Mouse (Mus musculus): ENCODE data around the gene Pappa.

Gene Pappa

DNA sequence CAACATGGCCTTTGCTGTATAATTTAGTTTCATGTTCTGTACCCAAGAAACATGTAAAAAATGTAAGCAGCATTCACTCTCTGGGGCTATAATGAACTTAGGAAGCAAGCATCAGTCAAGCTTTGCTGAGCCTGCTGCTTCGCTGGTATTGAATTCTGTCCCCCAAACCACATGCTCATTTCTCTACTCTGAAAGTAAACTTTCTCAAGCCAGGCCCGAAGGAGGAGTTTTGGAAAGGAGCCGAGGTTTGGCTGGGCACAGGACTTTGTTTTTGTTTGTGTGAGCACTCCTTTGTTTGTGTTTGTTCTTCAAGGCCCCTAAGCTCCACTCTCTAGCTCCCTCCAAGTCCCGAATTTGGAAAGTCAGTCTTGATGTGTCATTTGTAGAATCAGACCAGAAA, 148.3 kb downstream of the Pappa start:
- no peak for DNase-seq (ENCODE audit: low read depth)

GRCm38 (mm10) chr4:65273299-65273851, 149.4 kb downstream of the Pappa start:
- no peak for DNase-seq (ENCODE audit: low read depth)

DNA sequence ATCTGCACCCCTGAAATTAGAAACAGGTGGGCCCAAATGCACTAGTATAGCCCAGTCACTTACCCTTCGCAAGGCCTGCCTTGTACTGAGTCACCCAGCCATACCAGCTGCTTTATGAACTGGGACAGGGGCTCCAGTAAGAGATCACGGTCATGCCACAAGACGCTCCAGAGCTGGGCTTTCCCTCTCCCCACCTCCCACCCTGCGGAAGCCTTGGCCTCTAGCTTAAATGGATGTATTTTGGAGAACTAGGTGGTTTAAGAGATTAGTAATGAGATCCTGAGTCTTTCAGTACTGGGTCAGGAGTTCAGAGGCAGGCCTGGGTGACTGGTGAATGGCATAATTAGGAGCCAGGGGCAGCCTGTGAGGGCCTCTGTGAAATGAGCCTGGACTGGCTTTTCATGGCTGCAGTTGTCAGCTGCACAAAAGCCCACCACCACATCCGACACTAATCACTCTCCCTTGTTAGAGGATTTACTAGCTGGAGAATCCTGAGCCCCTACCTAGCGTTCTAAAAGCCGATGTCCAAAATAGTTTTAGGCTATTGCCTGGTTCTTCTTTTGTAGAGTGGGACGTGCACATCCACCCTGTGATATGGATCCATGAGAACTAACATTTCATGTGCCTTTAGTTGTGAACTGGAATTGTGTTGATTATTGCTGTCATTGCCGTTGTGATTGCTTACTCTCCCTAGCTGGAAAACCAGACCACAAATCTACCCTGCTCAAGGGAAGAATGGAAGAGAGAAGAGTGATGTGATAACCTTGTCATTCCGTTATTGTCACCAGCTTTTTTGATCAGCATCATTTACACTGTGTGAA, 154.7 kb downstream of the Pappa start:
- no peak for DNase-seq (ENCODE audit: low read depth)

GRCm38 (mm10) chr4:65279272-65279653, 155.3 kb downstream of the Pappa start:
- no peak for DNase-seq (ENCODE audit: low read depth)

GRCm38 (mm10) chr4:65279979-65280677, 156.2 kb downstream of the Pappa start:
- DNase-seq (ENCODE audit: low read depth): no peak

DNA sequence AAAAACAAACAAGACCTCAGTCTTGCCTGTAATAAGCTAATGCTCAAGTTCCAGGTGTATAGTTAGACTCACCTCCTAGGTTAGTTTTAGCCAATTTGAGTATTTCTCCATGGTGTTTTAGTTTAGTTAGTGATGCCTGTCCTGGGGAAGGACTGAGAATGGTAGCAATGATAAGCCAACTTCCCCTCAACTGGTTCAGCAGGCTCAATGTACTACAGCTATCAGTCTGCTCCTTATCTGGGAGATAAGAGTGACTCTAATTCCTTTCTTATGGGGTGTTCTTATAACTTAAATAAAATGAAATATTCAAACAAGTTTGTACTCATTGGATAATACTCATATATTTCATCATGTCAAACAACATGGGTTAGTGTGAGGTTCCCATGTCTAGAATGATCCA, 156.9 kb downstream of the Pappa start:
- no peak for DNase-seq (ENCODE audit: low read depth)

DNA sequence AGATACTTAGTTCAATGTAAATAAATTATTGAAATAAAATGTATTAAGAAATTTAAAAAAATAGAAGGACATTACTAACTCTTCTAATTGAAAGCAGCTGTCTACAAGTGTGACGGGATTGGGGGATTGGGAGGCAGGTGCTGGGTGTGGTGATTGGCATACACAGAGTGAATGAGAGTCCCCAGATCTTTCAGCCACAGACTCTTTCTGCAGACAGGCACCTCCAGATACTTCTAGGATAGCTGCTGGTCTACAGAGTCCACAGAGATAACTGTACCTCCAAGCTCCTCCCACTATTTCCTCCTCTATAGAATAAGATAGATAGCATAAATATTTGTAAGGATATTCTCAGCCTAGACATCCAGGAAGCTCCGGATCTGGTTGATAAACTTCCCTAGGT, 159.6 kb downstream of the Pappa start:
- no peak for DNase-seq (ENCODE audit: low read depth)

DNA sequence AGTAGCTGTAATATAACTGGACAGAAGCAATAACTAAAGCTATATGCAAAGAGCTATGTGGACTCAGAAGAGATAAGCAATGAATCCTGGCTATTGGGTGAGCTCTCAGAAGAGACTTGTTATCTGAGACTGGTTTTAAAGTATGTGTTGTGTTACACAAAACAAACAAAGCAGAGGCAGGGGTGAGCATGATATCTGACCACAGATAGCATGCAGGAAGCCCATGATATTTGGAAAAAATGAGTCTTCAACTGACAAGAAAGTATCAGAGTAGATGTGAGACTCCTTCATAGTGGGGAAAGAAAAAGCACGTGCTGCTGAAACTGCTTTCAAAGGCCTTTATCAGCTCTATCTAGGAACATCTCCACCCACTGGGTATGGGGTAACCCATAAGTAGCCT, 161.2 kb downstream of the Pappa start:
- DNase-seq (ENCODE audit: low read depth): no peak

DNA sequence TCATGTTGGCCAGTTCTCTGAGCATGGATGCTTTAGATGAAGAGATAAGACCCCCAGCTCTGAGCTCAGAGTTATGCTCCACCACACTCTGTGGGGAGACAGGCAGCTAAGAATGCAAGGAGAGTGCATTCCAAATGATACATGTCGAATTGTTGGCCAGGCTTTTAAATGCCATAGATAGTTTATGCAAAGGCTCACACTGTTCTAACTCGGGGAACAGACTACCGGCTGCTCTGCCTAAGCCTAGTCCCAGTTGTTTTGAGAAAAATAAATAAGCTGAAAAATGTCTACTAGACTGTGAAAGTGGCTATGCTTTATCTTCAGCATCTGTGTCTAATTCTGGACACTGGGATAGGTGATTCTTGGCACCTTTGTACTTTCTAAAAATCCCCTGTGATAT, 165.3 kb downstream of the Pappa start:
- DNase-seq (ENCODE audit: low read depth): no peak

- no peak for DNase-seq (ENCODE audit: low read depth)
Observed at GRCm38 (mm10) chr4:65295741-65296140, 171.8 kb downstream of the Pappa start.

GRCm38 (mm10) chr4:65296356-65296967, 172.5 kb downstream of the Pappa start:
- no peak for DNase-seq (ENCODE audit: low read depth)

GRCm38 (mm10) chr4:65296968-65297499, 173.1 kb downstream of the Pappa start:
- no peak for DNase-seq (ENCODE audit: low read depth)

DNA sequence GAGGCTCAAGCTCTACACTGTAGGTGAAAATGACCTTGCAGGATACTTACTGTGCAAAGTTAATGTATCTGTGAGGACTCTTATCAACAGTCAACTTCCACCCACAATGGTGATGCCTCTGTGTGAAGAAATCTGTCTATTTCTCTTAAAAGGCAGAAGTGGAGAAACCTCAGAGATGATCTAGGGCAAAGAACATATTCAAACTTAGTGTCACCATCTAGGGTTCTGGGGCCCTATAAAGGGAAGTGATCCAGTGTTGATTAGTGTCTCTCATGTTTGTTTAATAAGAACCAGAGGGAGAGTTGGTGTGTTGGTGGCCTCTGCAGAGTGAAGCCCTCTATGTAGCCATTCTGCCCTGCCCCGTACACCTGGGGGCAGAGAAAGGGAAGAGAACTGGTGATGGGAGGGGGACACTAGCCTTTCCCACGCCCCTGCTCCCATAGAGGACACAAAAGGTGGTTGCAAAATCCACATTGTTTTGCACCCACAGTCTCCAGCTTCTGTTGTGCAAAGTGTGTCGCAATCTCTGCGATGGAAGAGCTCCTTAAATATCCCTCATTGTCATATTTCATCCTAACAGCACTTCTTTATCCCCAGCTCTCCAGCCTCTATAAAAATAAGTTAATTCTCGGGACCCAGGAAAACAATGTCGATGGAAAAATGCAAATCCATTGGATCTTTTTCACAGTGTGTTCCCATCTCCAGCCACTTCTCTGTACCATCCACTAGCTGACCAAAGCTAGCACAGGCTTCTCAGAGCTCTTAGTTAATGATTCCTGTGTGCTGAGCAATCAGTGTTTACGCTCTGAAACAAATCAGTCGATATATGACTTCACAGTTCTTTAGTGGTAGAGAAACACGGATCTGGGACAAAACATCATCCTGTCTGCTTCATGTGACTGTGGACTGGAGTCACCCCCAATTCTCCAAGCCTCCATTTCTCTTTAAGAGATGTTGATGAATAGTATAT, 174.5 kb downstream of the Pappa start:
- no peak for DNase-seq (ENCODE audit: low read depth)

DNA sequence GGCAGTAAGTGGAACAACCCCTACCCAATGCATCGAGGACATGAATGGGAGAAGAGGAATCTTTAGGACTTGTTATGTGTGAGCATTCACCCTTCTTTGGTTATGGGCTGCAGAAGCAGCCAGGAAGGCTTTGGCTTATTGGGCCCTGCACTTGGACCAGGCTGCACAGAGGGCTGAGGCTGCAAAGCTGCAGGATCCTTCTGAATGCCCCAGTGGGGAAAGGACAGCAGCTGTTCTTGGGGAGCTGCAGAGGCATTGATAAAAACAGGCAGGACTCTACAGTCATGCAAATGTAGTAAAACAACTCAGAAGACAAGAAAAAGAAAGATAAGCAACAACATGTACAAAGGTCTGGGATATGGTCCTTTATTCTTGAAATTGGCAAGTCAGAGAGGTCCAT, 175.4 kb downstream of the Pappa start:
- DNase-seq (ENCODE audit: low read depth): no peak

- no peak for DNase-seq (ENCODE audit: low read depth)
Observed at GRCm38 (mm10) chr4:65300431-65300830, 176.5 kb downstream of the Pappa start.

GRCm38 (mm10) chr4:65302666-65303065, 178.7 kb downstream of the Pappa start:
- DNase-seq (ENCODE audit: low read depth): no peak

GRCm38 (mm10) chr4:65317877-65318525, 194.0 kb downstream of the Pappa start:
- DNase-seq (ENCODE audit: low read depth): no peak

GRCm38 (mm10) chr4:65321340-65321739, 197.4 kb downstream of the Pappa start:
- no peak for DNase-seq (ENCODE audit: low read depth)

- no peak for DNase-seq (ENCODE audit: low read depth)
Observed at GRCm38 (mm10) chr4:65321959-65322358, 198.0 kb downstream of the Pappa start.

DNA sequence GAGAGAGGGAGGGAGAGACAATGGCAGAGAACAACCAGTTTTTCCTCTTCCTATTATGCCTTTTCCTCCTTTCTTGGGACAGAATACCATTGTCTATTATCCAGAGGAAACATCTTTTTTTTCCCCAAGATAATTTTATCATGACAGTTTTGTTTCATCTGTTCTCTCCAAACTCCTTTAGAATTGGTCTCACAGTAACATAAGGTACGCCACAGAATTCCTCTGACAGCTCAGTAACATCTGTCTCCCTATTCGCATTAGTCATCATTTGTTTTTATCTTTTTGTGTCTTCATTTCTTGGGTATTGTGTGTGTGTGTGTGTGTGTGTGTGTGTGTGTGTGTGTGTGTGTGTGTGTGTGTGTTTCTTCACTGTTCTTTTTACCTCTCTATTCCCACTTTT, 201.8 kb downstream of the Pappa start:
- DNase-seq (ENCODE audit: low read depth): no peak

Measured in naive thymus-derived CD4-positive, alpha-beta T cell, adult 2 months (primary cell).